Mouse (Mus musculus): ENCODE measurements around the gene Supt3. TPM values are rescaled to one million over a fixed set of nuclear protein-coding genes. Genes with fewer than 3 reads are reported as not detected.

The Supt3 gene
- polyA plus RNA-seq, 1 experiment = 8.9 TPM

DNA sequence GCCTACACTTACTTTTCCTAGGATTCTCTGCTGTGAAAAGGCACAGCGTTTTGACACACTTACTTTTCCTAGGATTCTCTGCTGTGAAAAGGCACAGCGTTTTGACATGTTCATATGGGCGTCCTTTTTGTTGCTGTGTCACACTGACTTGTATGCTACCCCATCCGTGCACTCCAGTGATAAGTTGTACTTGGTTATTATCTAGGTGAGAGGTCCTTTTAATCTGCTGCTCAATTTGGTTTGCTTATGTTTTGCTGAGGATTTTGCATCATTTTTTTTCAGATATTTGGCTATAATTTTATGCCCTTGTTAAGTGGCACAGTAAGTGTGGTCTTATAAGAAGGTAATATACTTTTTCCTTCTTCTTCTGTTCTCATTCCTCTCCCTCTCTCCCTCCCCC lies 51.0 kb downstream of the Supt3 start:
- no peak for TF ChIP-seq CTCF (IDR thresholded peaks at IDR 0.05; ENCODE audit: borderline replicate concordance, extremely low read depth, insufficient read depth, insufficient read length)

DNA sequence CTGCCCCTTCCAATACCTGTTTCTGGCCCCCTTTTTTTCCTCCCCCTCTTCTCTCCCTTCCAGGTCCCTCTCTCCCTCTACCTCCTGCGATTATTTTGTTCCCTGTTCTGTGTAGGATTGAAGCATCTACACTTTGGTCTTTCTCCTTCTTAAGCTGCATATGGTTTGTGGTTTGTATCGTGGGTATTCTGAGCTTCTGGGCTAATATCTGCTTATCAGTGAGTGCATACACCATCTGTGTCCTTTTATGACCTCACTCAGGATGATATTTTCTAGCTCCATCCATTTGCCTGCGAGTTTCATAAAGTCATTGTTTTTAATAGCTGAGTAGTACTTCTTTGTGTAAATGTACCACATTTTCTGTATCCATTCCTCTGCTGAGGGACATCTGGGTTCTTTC lies 52.6 kb downstream of the Supt3 start:
- TF ChIP-seq POLR2A (IDR thresholded peaks at IDR 0.05; ENCODE audit: borderline replicate concordance, extremely low read depth, insufficient read depth, insufficient read length, poor library complexity, severe bottlenecking) (no peak), CTCF (IDR thresholded peaks at IDR 0.05; ENCODE audit: borderline replicate concordance, extremely low read depth, insufficient read depth, insufficient read length) (no peak)
- DNase-seq (ENCODE audit: low read depth) = no peak

More for the DNA sequence above, 51.0 kb downstream of the Supt3 start:
- no peak for DNase-seq (ENCODE audit: low read depth)

DNA sequence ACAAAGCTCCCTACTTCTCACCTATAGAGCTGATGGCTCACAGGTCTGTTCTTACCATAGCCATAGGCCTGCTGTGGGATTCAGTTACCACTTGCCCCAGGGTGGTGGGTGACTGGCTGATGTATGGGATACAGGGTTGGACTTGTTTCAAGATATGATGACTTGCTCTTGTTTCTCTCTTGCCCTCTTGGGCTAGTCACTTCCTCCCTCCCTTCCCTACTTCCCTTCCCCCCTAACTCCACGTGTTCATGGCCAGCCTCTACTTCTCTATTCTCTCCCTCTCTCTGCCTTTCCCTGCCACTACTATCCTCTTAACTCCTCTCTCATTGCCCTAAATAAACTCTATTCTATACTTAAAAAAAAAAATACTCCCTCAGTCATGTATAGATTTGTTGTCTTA lies 54.2 kb downstream of the Supt3 start:
- TF ChIP-seq POLR2A (IDR thresholded peaks at IDR 0.05; ENCODE audit: borderline replicate concordance, extremely low read depth, insufficient read depth, insufficient read length, poor library complexity, severe bottlenecking) (no peak), CTCF (IDR thresholded peaks at IDR 0.05; ENCODE audit: borderline replicate concordance, extremely low read depth, insufficient read depth, insufficient read length) (no peak)
- DNase-seq (ENCODE audit: low read depth) = no peak

- no peak for DNase-seq (ENCODE audit: low read depth)
Observed at GRCm38 (mm10) chr17:44842184-44842583, 65.2 kb downstream of the Supt3 start.

GRCm38 (mm10) chr17:44863165-44863564 lies 86.2 kb downstream of the Supt3 start:
- TF ChIP-seq POLR2A (IDR thresholded peaks at IDR 0.05; ENCODE audit: borderline replicate concordance, extremely low read depth, insufficient read depth, insufficient read length, poor library complexity, severe bottlenecking) (no peak), CTCF (IDR thresholded peaks at IDR 0.05; ENCODE audit: borderline replicate concordance, extremely low read depth, insufficient read depth, insufficient read length) (no peak)
- DNase-seq (ENCODE audit: low read depth) = no peak

More at GRCm38 (mm10) chr17:44842184-44842583, 65.2 kb downstream of the Supt3 start:
- TF ChIP-seq POLR2A (IDR thresholded peaks at IDR 0.05; ENCODE audit: borderline replicate concordance, extremely low read depth, insufficient read depth, insufficient read length, poor library complexity, severe bottlenecking) (no peak), CTCF (IDR thresholded peaks at IDR 0.05; ENCODE audit: borderline replicate concordance, extremely low read depth, insufficient read depth, insufficient read length) (no peak)

DNA sequence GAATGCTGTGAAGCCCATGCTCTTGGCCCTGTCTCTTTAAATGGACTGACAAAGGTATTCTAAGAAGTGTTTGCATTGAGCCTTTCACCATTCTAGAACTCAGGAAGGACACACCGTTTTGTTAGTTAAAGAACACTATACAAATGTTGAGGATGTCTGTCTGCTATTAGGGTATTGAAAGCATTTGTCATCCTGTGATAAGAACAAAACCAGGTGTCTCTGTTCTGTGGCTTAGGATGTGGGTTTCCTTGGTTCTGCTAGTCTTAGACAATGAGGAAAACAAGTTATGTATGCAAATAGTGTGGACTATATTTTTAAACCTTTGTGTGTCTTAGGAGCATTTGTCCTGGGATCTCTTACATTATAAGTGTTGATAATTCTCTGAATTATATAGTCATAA lies 116.6 kb downstream of the Supt3 start:
- DNase-seq (ENCODE audit: low read depth) = no peak
- TF ChIP-seq POLR2A (IDR thresholded peaks at IDR 0.05; ENCODE audit: borderline replicate concordance, extremely low read depth, insufficient read depth, insufficient read length, poor library complexity, severe bottlenecking) = no peak
- TF ChIP-seq CTCF (IDR thresholded peaks at IDR 0.05; ENCODE audit: borderline replicate concordance, extremely low read depth, insufficient read depth, insufficient read length) = no peak

DNA sequence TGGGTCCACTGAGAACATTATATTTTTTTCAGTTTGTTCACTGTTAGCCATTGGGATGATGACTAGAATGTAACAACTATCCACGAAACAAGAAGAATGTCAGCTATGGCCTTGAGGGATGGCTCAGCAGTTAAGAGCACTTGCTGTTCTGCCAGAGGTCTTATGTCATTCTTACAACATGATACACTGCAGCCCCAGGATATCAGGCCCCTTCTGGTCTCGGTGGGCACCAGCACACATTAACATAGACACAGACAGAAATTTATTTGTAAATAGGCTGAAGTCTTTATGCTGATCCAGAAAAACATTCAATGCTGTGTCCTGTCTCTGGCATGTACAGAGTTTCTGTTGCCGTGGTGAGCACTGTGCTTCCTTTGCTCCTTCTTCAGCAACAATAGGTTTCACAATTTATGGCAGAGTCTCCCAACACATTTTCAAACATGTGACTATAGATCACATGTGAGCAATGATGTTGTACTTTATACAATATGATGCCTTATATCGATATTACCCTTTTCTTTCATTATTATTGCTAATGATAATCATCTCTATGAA lies 166.7 kb downstream of the Supt3 start:
- DNase-seq (ENCODE audit: low read depth) = no peak
- TF ChIP-seq CTCF (IDR thresholded peaks at IDR 0.05; ENCODE audit: borderline replicate concordance, extremely low read depth, insufficient read depth, insufficient read length) (no peak), POLR2A (IDR thresholded peaks at IDR 0.05; ENCODE audit: borderline replicate concordance, extremely low read depth, insufficient read depth, insufficient read length, poor library complexity, severe bottlenecking) (no peak)

DNA sequence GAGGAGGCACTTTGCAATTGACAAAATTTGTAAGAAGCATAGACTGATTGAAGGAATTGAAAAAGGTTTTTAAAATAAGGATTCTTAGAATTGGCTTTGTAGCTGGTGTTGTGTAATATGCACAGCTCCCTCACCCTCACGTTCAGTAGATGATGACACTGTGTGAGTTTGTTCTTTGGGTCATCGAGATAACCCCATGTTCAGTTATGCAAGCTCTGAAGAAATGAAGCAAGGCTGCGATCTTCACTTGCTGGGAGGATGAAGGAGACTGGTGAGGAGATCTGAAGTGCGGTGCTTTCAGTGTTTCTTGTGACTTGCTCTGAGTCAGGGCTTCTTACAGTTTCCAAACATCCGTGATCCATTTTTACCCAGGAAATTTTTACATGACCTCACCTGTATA lies 168.4 kb downstream of the Supt3 start:
- TF ChIP-seq CTCF (IDR thresholded peaks at IDR 0.05; ENCODE audit: borderline replicate concordance, extremely low read depth, insufficient read depth, insufficient read length) = no peak
- no peak for TF ChIP-seq POLR2A (IDR thresholded peaks at IDR 0.05; ENCODE audit: borderline replicate concordance, extremely low read depth, insufficient read depth, insufficient read length, poor library complexity, severe bottlenecking)
- no peak for DNase-seq (ENCODE audit: low read depth)

- DNase-seq (ENCODE audit: low read depth) = no peak
- no peak for TF ChIP-seq CTCF (IDR thresholded peaks at IDR 0.05; ENCODE audit: borderline replicate concordance, extremely low read depth, insufficient read depth, insufficient read length)
- TF ChIP-seq POLR2A (IDR thresholded peaks at IDR 0.05; ENCODE audit: borderline replicate concordance, extremely low read depth, insufficient read depth, insufficient read length, poor library complexity, severe bottlenecking) = no peak
Observed at GRCm38 (mm10) chr17:44948321-44948720, 171.4 kb downstream of the Supt3 start.

DNA sequence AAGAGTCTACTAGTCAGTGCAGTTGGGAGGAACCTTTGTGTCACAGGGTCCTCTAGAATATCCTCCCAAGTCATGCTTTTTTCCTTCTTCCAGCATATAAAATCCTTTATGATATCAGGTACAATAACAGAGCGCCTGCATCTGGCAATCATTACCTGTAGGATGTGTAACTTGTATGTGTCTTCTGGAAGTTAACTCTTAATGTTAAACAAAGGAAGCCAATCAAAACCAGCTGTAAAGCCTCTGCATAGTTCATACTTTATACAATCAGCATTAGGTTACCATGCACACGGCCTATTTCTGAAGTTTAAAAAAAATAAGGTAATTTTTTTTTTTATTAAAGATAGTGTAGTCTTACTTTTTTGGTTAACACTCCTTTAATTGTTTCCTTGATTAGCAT lies 179.7 kb downstream of the Supt3 start:
- TF ChIP-seq CTCF (IDR thresholded peaks at IDR 0.05; ENCODE audit: borderline replicate concordance, extremely low read depth, insufficient read depth, insufficient read length) (no peak), POLR2A (IDR thresholded peaks at IDR 0.05; ENCODE audit: borderline replicate concordance, extremely low read depth, insufficient read depth, insufficient read length, poor library complexity, severe bottlenecking) (no peak)
- no peak for DNase-seq (ENCODE audit: low read depth)

DNA sequence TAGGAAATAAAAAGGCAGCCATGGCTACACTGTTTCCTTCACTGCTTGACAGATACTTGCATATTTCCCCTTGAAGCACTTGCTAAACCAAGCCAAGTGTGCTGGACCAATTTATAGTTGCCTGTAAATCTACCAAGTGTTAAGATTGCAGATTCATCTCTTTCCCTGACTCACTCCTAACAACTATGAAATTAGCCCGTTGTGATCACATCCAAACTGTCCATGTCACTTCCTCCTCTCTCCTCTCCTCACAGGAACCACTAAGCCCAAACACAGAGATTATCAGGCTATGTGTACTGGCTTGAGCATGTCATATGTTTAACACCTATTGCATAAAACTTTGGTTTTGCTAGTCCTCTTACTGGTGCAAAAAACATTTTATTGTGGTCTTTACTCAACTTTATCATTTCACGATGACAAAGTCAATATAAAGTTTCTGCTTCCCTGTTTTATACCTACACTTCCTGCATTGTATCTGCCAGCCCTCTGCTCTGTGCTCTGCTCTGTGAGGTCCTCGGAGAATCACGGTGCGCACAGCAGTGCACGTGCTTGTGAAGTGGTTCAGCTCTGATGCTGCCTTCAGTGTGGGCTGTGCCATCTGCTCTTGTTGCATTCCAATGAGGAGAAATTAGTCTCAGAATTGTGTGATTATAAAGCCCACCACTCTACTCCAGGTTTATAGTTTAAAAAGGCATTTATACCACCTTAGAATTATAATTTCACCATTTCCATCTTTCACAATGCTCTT lies 186.3 kb downstream of the Supt3 start:
- no peak for TF ChIP-seq POLR2A (IDR thresholded peaks at IDR 0.05; ENCODE audit: borderline replicate concordance, extremely low read depth, insufficient read depth, insufficient read length, poor library complexity, severe bottlenecking)
- no peak for TF ChIP-seq CTCF (IDR thresholded peaks at IDR 0.05; ENCODE audit: borderline replicate concordance, extremely low read depth, insufficient read depth, insufficient read length)
- DNase-seq (ENCODE audit: low read depth) = peak; percentile 31

- TF ChIP-seq CTCF (IDR thresholded peaks at IDR 0.05; ENCODE audit: borderline replicate concordance, extremely low read depth, insufficient read depth, insufficient read length) (no peak), POLR2A (IDR thresholded peaks at IDR 0.05; ENCODE audit: borderline replicate concordance, extremely low read depth, insufficient read depth, insufficient read length, poor library complexity, severe bottlenecking) (no peak)
- no peak for DNase-seq (ENCODE audit: low read depth)
Observed at GRCm38 (mm10) chr17:44967186-44967585, 190.2 kb downstream of the Supt3 start.
